Mouse (Mus musculus) heart, embryonic 15.5 days (tissue): ENCODE data around the gene Tgfbr3l. TPM values are rescaled to one million over a fixed set of nuclear protein-coding genes. Genes with fewer than 3 reads are reported as not detected.

Source experiments
- ATAC-seq: fragments of 200-750 bp; cut with Nextera tagmentation; replicated peaks from 2 replicates; pipeline ENCODE4 v1.8.0; 2017; ENCODE audit warnings: low read depth, moderate TSS enrichment; ENCODE audit not compliant: insufficient number of reproducible peaks, insufficient read depth, low FRiP score
- H3K27ac ChIP-seq: fragments of 300-500 bp; sonication (generic); 2 replicates; pipeline ENCODE4 v1.5.1; 2015; ENCODE audit warnings: mild to moderate bottlenecking, inconsistent platforms
- H3K27me3 ChIP-seq: fragments of 300-500 bp; sonication (generic); 2 replicates; pipeline ENCODE4 v1.6.1; 2015; ENCODE audit warnings: inconsistent platforms
- H3K36me3 ChIP-seq: fragments of 300-500 bp; sonication (generic); 2 replicates; pipeline ENCODE4 v1.6.1; 2015; ENCODE audit warnings: mild to moderate bottlenecking, inconsistent platforms
- H3K4me1 ChIP-seq: fragments of 300-500 bp; sonication (generic); replicated peaks from 2 replicates; pipeline ENCODE4 v1.6.1; 2015; ENCODE audit warnings: inconsistent platforms
- H3K4me2 ChIP-seq: fragments of 300-500 bp; sonication (generic); 2 replicates; pipeline ENCODE4 v1.6.1; 2015; ENCODE audit warnings: inconsistent platforms, mild to moderate bottlenecking, moderate library complexity
- H3K4me3 ChIP-seq: fragments of 300-500 bp; sonication (generic); 2 replicates; pipeline ENCODE4 v1.5.1; 2015; ENCODE audit warnings: mild to moderate bottlenecking, inconsistent platforms
- H3K9ac ChIP-seq: fragments of 300-500 bp; sonication (generic); 2 replicates; pipeline ENCODE4 v1.6.1; 2015; ENCODE audit warnings: mild to moderate bottlenecking, inconsistent platforms
- H3K9me3 ChIP-seq: fragments of 300-500 bp; sonication (generic); replicated peaks from 2 replicates; pipeline ENCODE4 v1.6.1; 2016; ENCODE audit warnings: inconsistent platforms
- WGBS: fragments of 180-500 bp; shearing (Covaris S2); methylation state at CpG from one replicate; pipeline ENCODE4 v1.1.7; 2015; ENCODE audit warnings: mixed read lengths; 5-methylcytosine and 5-hydroxymethylcytosine counted together
- polyA plus RNA-seq: library from polyadenylated mRNA; unstranded; fragments of >200 nt; fragmentation: Nextera tagmentation; extraction: Ambion mirVana; gene quantifications from 2 replicates; pipeline ENCODE4 v1.2.1, GENCODE M21; 2015

Tgfbr3l gene
- polyA plus RNA-seq = 3.0 and 3.3 TPM in 2 replicates

GRCm38 (mm10) chr8:4247951-4248540 lies at the start of gene Tgfbr3l:
Tgfbr3l (plus strand) TSS chr8:4248214.
- Histone ChIP-seq H3K27ac (peak within 1 kb of the TSS; percentile 66), H3K4me2 (peak within 1 kb of the TSS; percentile 56), H3K9me3 (no peaks in the 10 kb centered on the region), H3K4me1 (peaks cover 28% of the 10 kb centered on the region), H3K36me3 (peaks cover 38% of the 10 kb centered on the region), H3K9ac (peak within 1 kb of the TSS; percentile 40; the same call in 1 of the 2 replicates), H3K4me3 (peak within 1 kb of the TSS; percentile 30; the same call in 1 of the 2 replicates), H3K27me3 (no peaks in the 10 kb centered on the region)
- 75% methylated on average over 15 of the region's 15 CpGs for WGBS
- ATAC-seq = no peak

GRCm38 (mm10) chr8:4201321-4201720 lies 46.7 kb upstream of the Tgfbr3l start:
- Histone ChIP-seq H3K4me3 (no peak overlapping the region), H3K9ac (no peak overlapping the region), H3K9me3 (no peaks in the 10 kb centered on the region), H3K36me3 (no peaks in the 10 kb centered on the region), H3K27me3 (peaks cover 20% of the 10 kb centered on the region), H3K4me2 (no peak overlapping the region), H3K27ac (no peak overlapping the region), H3K4me1 (peaks cover 6% of the 10 kb centered on the region)
- no peak for ATAC-seq
- WGBS = 54% methylated on average over 2 of the region's 2 CpGs

DNA sequence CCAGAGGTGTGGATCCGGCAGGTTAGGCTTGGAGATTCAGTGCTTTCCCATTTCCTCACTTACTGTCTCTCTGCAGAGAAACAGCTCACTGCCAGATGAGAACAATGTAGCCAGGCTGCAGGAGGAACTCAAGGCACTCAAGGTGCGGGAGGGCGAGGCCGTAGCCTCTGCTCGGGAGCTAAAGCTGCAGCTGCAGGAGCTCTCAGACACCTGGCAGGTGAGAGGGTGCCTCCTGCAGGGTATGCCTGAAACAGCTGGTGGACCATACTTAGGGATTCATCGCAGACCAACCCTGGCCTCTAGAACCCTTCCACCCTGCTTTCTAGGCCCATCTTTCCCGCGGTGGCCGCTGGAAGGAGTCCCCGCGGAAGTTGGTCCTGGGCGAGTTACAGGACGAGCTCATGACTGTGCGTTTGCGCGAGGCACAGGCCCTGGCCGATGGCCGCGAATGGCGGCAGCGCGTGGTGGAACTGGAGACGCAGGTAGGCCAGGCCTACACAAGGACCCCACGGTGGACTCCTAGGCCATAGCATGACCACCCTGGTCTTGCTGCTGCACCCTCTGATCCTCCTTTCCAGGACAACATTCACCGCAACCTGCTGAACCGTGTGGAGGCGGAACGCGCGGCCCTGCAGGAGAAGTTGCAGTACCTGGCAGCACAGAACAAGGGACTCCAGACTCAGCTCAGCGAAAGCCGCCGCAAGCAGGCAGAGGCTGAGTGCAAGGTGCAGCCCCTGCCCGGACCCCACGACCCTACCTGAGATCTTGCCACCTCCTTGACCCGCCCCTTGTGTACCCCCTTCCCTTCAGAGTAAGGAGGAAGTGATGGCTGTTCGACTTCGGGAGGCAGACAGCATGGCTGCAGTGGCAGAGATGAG lies 42.5 kb upstream of the Tgfbr3l start:
- Histone ChIP-seq H3K36me3 (0 out of 2 replicates have a peak, but pooled peaks cover 3% of the 10 kb centered on the region), H3K9me3 (no peaks in the 10 kb centered on the region), H3K4me3 (peak overlapping the region; percentile 23), H3K27ac (no peak overlapping the region), H3K27me3 (peaks cover 35% of the 10 kb centered on the region), H3K9ac (no peak overlapping the region), H3K4me2 (peak overlapping the region; percentile 53), H3K4me1 (peaks cover 14% of the 10 kb centered on the region)
- ATAC-seq = no peak
- WGBS = 28% methylated on average over 38 of the region's 38 CpGs

GRCm38 (mm10) chr8:4206182-4207015 lies 41.6 kb upstream of the Tgfbr3l start:
- 0 out of 2 replicates have a peak, but pooled peaks have one; percentile 31 for ATAC-seq
- Histone ChIP-seq H3K4me2 (peak overlapping the region; percentile 53), H3K36me3 (0 out of 2 replicates have a peak, but pooled peaks cover 3% of the 10 kb centered on the region), H3K4me3 (peak overlapping the region; percentile 23), H3K27ac (no peak overlapping the region), H3K27me3 (peaks cover 35% of the 10 kb centered on the region), H3K9ac (peak overlapping the region; percentile 28; the same call in 1 of the 2 replicates), H3K9me3 (no peaks in the 10 kb centered on the region), H3K4me1 (peaks cover 14% of the 10 kb centered on the region)
- 15% methylated on average over 44 of the region's 44 CpGs for WGBS

GRCm38 (mm10) chr8:4207016-4207350 lies 41.0 kb upstream of the Tgfbr3l start:
- H3K9ac ChIP-seq = no peak overlapping the region
- 65% methylated on average over 2 of the region's 2 CpGs for WGBS

DNA sequence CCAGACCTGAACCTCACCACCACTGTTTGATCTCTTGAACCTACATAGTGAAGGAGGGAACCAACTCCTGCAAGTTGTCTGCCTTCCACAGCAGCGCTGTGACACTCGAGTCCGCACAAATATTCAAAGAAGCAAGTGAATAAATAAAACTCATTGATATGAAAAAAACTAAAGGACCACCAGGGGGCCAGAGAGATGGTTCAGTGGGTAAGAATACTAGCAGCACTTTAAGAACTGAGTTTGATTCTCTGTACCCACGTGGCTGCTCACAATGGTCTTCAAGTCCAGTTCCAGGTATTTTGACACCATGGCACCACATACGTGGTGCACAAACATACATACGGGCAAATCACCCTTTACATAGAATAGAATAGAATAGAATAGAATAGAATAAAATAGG lies 36.9 kb upstream of the Tgfbr3l start:
- peaks cover 33% of the 10 kb centered on the region for H3K4me1 ChIP-seq
- 77% methylated on average over 6 of the region's 6 CpGs for WGBS
- peaks cover 47% of the 10 kb centered on the region for H3K27me3 ChIP-seq
- no peak overlapping the region for H3K4me3 ChIP-seq
- H3K4me2 ChIP-seq = no peak overlapping the region
- H3K27ac ChIP-seq = no peak overlapping the region
- no peaks in the 10 kb centered on the region for H3K9me3 ChIP-seq
- H3K9ac ChIP-seq = no peak overlapping the region
- H3K36me3 ChIP-seq = 0 out of 2 replicates have a peak, but pooled peaks cover 3% of the 10 kb centered on the region
- no peak for ATAC-seq

More at GRCm38 (mm10) chr8:4207016-4207350, 41.0 kb upstream of the Tgfbr3l start:
- Histone ChIP-seq H3K9me3 (no peaks in the 10 kb centered on the region), H3K36me3 (0 out of 2 replicates have a peak, but pooled peaks cover 3% of the 10 kb centered on the region), H3K4me1 (peaks cover 14% of the 10 kb centered on the region), H3K27ac (no peak overlapping the region), H3K27me3 (peaks cover 35% of the 10 kb centered on the region), H3K4me2 (peak overlapping the region; percentile 53; the same call in 1 of the 2 replicates), H3K4me3 (no peak overlapping the region)
- ATAC-seq = no peak

DNA sequence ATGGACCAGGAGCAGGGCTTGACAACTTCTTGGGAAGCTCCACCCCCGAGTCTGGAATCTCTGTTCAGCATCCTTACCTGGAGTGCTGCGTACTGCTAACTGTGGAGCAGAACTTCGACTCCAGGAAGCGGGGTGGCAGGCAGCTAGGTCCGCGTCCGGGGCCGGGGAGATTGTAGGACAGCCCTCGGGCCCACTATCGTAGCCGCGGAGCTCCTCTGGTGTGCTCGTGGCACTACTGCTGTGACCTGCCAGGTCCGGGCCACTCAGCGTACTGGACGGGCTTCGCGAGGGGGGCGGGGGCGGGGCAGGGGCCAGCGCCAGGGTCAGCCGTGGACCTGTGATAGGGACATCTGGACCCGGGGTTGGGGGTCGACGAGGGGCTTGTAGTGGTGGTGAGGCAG lies 35.2 kb upstream of the Tgfbr3l start:
- H3K27ac ChIP-seq = no peak overlapping the region
- H3K4me3 ChIP-seq = peak overlapping the region; percentile 47
- H3K4me1 ChIP-seq = peaks cover 35% of the 10 kb centered on the region
- under 1% methylated on average over 25 of the region's 25 CpGs for WGBS
- H3K4me2 ChIP-seq = peak overlapping the region; percentile 83
- peak overlapping the region; percentile 36 for H3K9ac ChIP-seq
- 0 out of 2 replicates have a peak, but pooled peaks cover 3% of the 10 kb centered on the region for H3K36me3 ChIP-seq
- 0 out of 2 replicates have a peak, but pooled peaks have one; percentile 11 for ATAC-seq
- no peaks in the 10 kb centered on the region for H3K9me3 ChIP-seq
- H3K27me3 ChIP-seq = peaks cover 47% of the 10 kb centered on the region

DNA sequence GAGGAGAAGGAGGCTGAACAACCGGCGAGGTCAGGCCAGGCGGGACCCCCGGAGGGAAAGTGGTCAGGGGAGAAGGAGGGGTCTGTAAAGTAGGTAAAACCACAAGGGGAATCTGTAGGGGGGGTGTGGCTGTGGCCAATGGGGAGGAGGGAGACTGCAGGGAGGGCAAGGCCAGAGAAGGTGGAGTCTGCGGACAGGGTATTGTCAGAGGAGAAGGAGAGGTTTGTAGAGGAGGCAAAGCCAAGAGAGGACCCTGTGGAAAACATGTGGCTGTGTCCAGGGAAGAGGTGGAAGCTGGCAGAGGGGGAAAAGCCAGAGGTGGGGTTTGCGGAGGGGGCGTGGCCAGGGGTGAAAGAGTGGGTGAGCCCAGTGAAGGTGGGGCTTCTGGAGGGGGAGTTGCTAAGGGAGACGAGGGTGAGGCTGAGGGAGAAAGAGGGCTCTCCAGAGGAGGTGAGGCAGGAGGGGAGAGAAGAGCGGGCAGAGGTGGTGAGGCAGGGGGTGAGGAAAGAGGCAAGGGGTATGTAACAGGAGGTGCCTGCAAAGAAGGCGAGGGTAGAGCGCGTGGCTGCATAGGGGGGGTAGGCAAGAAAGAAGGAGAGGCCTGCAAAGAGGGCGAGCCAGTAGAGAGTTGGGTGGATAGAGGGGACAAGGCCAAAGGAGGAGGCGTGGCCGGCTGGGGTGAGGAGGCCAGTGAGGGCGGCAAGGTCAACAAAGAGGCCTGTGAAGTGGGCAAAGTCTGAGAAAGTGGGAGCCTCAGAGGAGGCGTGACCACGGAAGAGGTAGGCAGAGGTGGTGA lies 34.6 kb upstream of the Tgfbr3l start:
- 0 out of 2 replicates have a peak, but pooled peaks cover 3% of the 10 kb centered on the region for H3K36me3 ChIP-seq
- H3K4me2 ChIP-seq = peak overlapping the region; percentile 83
- peaks cover 35% of the 10 kb centered on the region for H3K4me1 ChIP-seq
- H3K9ac ChIP-seq = peak overlapping the region; percentile 36
- H3K9me3 ChIP-seq = no peaks in the 10 kb centered on the region
- no peak overlapping the region; the same call in 1 of the 2 replicates for H3K27ac ChIP-seq
- H3K27me3 ChIP-seq = peaks cover 53% of the 10 kb centered on the region
- WGBS = 1% methylated on average over 18 of the region's 18 CpGs
- peak overlapping the region; percentile 47 for H3K4me3 ChIP-seq
- peak; percentile 43 for ATAC-seq

- H3K27ac ChIP-seq = no peak overlapping the region; the same call in 1 of the 2 replicates
- peaks cover 57% of the 10 kb centered on the region for H3K27me3 ChIP-seq
- WGBS = 6% methylated on average over 33 of the region's 33 CpGs
- peak; percentile 51 for ATAC-seq
- H3K36me3 ChIP-seq = 0 out of 2 replicates have a peak, but pooled peaks cover 3% of the 10 kb centered on the region
- H3K4me2 ChIP-seq = peak overlapping the region; percentile 83
- peak overlapping the region; percentile 36; the same call in 1 of the 2 replicates for H3K9ac ChIP-seq
- H3K9me3 ChIP-seq = no peaks in the 10 kb centered on the region
- H3K4me3 ChIP-seq = peak overlapping the region; percentile 47
- peaks cover 35% of the 10 kb centered on the region for H3K4me1 ChIP-seq
These were observed 33.7 kb upstream of the Tgfbr3l start for GRCm38 (mm10) chr8:4214006-4214980.
